Mouse (Mus musculus) liver, adult 2 months (tissue): ENCODE results near the gene Pptc7. TPM values are rescaled to one million over a fixed set of nuclear protein-coding genes. Genes with fewer than 3 reads are reported as not detected.

Source experiments
- DNase-seq: peaks from one replicate; pipeline ENCODE4 v3.0.0-alpha.2; 2011; ENCODE audit warnings: low read depth, low spot score; ENCODE audit errors: extremely low read depth
- H3K27ac ChIP-seq: fragments of 200-500 bp; replicated peaks from 2 replicates; pipeline ENCODE4 v1.5.1; 2012; ENCODE audit warnings: low read depth, mild to moderate bottlenecking, control low read depth, inconsistent platforms, low read length; ENCODE audit not compliant: insufficient read depth
- H3K27me3 ChIP-seq: fragments of 200-500 bp; 2 replicates; pipeline ENCODE4 v1.6.1; 2012; ENCODE audit warnings: mild to moderate bottlenecking, moderate library complexity, low read length, inconsistent platforms; ENCODE audit not compliant: control insufficient read depth, insufficient read depth
- H3K36me3 ChIP-seq: fragments of 200-500 bp; 2 replicates; pipeline ENCODE4 v1.6.1; 2012; ENCODE audit warnings: low read length, inconsistent platforms; ENCODE audit not compliant: control insufficient read depth, insufficient read depth
- H3K4me1 ChIP-seq: fragments of 200-500 bp; 2 replicates; pipeline ENCODE4 v1.6.1; 2011; ENCODE audit warnings: low read length; ENCODE audit not compliant: control insufficient read depth, insufficient read depth
- H3K4me3 ChIP-seq: fragments of 200-500 bp; 2 replicates; pipeline ENCODE4 v1.5.1; 2011; ENCODE audit warnings: low read depth, mild to moderate bottlenecking, control low read depth, low read length, moderate library complexity; ENCODE audit not compliant: insufficient read depth
- H3K79me2 ChIP-seq: fragments of 200-500 bp; 2 replicates; pipeline ENCODE4 v1.6.1; 2012; ENCODE audit warnings: inconsistent platforms, mild to moderate bottlenecking, low read length, moderate library complexity; ENCODE audit not compliant: control insufficient read depth, insufficient read depth
- H3K9ac ChIP-seq: fragments of 200-500 bp; 2 replicates; pipeline ENCODE4 v1.6.1; 2012; ENCODE audit warnings: low read depth, mild to moderate bottlenecking, control low read depth, inconsistent platforms, low read length
- CTCF ChIP-seq: fragments of 200-500 bp; IDR thresholded peaks from 2 replicates; pipeline ENCODE4 v1.5.1; 2011; ENCODE audit warnings: low read depth, low read length, control low read depth
- POLR2A ChIP-seq: fragments of 200-500 bp; IDR thresholded peaks from 2 replicates; pipeline ENCODE4 v1.6.1; 2011; ENCODE audit warnings: low read length, control low read depth; ENCODE audit not compliant: insufficient read depth; ENCODE audit errors: extremely low read depth
- WGBS: fragments of 180-500 bp; shearing (Covaris S2); methylation state at CpG from one replicate; pipeline ENCODE4 v1.1.7; 2018; 5-methylcytosine and 5-hydroxymethylcytosine counted together
- polyA plus RNA-seq: library from polyadenylated mRNA; depleted of rRNA; stranded (reverse); fragments of >200 nt; gene quantifications from 2 replicates; pipeline ENCODE4 v1.2.3, GENCODE M21; 2012
- total RNA-seq: library from RNA; depleted of rRNA; stranded (reverse); fragments of >200 nt; gene quantifications from 2 replicates; pipeline ENCODE4 v1.2.3, GENCODE M21; 2014

The Pptc7 gene
- total and polyA plus RNA-seq, 2 experiments: 8.7 to 17.6 TPM

- H3K9ac ChIP-seq: peak overlapping the region; percentile 44; the same call in 1 of the 2 replicates
Measured at GRCm38 (mm10) chr5:122302810-122303745, 18.9 kb downstream of the Pptc7 start.

GRCm38 (mm10) chr5:122303937-122304336 lies 19.8 kb downstream of the Pptc7 start:
- no peak overlapping the region for H3K27ac ChIP-seq

More at GRCm38 (mm10) chr5:122302810-122303745, 18.9 kb downstream of the Pptc7 start:
- peak; percentile 74 for DNase-seq
- Histone ChIP-seq H3K4me1 (peaks cover 34% of the 10 kb centered on the region), H3K27ac (peak overlapping the region; percentile 31), H3K79me2 (peaks cover 42% of the 10 kb centered on the region), H3K4me3 (no peak overlapping the region), H3K36me3 (peaks cover 1% of the 10 kb centered on the region; the same call in 1 of the 2 replicates), H3K27me3 (no peaks in the 10 kb centered on the region)
- TF ChIP-seq POLR2A (no peak), CTCF (peak; percentile 38)
- 22% methylated on average over 17 of the region's 17 CpGs for WGBS

GRCm38 (mm10) chr5:122304541-122304940 lies 20.4 kb downstream of the Pptc7 start:
- no peak overlapping the region for H3K4me3 ChIP-seq
- peaks cover 34% of the 10 kb centered on the region for H3K4me1 ChIP-seq
- no peak overlapping the region for H3K27ac ChIP-seq
- WGBS: 76% methylated on average over 6 of the region's 6 CpGs
- DNase-seq: no peak
- H3K27me3 ChIP-seq: no peaks in the 10 kb centered on the region
- peaks cover 42% of the 10 kb centered on the region for H3K79me2 ChIP-seq
- no peak overlapping the region for H3K9ac ChIP-seq
- peaks cover 6% of the 10 kb centered on the region; the same call in 1 of the 2 replicates for H3K36me3 ChIP-seq
- TF ChIP-seq POLR2A (no peak), CTCF (no peak)

More at GRCm38 (mm10) chr5:122303937-122304336, 19.8 kb downstream of the Pptc7 start:
- TF ChIP-seq POLR2A: no peak
- TF ChIP-seq CTCF: no peak
- DNase-seq: peak; percentile 57
- Histone ChIP-seq H3K4me1 (peaks cover 34% of the 10 kb centered on the region), H3K79me2 (peaks cover 42% of the 10 kb centered on the region), H3K4me3 (no peak overlapping the region), H3K36me3 (peaks cover 6% of the 10 kb centered on the region; the same call in 1 of the 2 replicates), H3K9ac (no peak overlapping the region), H3K27me3 (no peaks in the 10 kb centered on the region)
- 67% methylated on average over 7 of the region's 7 CpGs for WGBS

GRCm38 (mm10) chr5:122305472-122305871 lies 21.3 kb downstream of the Pptc7 start:
- DNase-seq: peak; percentile 73
- TF ChIP-seq CTCF (no peak), POLR2A (no peak)
- Histone ChIP-seq H3K27me3 (no peaks in the 10 kb centered on the region), H3K27ac (peak overlapping the region; percentile 29; the same call in 1 of the 2 replicates), H3K36me3 (peaks cover 6% of the 10 kb centered on the region; the same call in 1 of the 2 replicates), H3K9ac (no peak overlapping the region), H3K4me1 (peaks cover 34% of the 10 kb centered on the region), H3K79me2 (peaks cover 34% of the 10 kb centered on the region), H3K4me3 (no peak overlapping the region)
- WGBS: 44% methylated on average over 7 of the region's 7 CpGs

GRCm38 (mm10) chr5:122306536-122306935 lies 22.4 kb downstream of the Pptc7 start:
- Histone ChIP-seq H3K27ac (peak overlapping the region; percentile 70), H3K9ac (no peak overlapping the region; the same call in 1 of the 2 replicates), H3K79me2 (peaks cover 32% of the 10 kb centered on the region), H3K27me3 (no peaks in the 10 kb centered on the region), H3K4me3 (no peak overlapping the region), H3K36me3 (peaks cover 6% of the 10 kb centered on the region; the same call in 1 of the 2 replicates), H3K4me1 (peaks cover 34% of the 10 kb centered on the region)
- TF ChIP-seq POLR2A: no peak
- no peak for TF ChIP-seq CTCF
- 26% methylated on average over 3 of the region's 3 CpGs for WGBS
- peak; percentile 85 for DNase-seq

- 88% methylated on average over 8 of the region's 8 CpGs for WGBS
- no peaks in the 10 kb centered on the region for H3K27me3 ChIP-seq
- H3K36me3 ChIP-seq: peaks cover 6% of the 10 kb centered on the region; the same call in 1 of the 2 replicates
- H3K4me3 ChIP-seq: no peak overlapping the region
- peaks cover 18% of the 10 kb centered on the region for H3K79me2 ChIP-seq
- H3K27ac ChIP-seq: no peak overlapping the region
- no peak for TF ChIP-seq CTCF
- no peak for TF ChIP-seq POLR2A
- no peak overlapping the region for H3K9ac ChIP-seq
- peaks cover 32% of the 10 kb centered on the region for H3K4me1 ChIP-seq
- no peak for DNase-seq
Measured at GRCm38 (mm10) chr5:122310699-122311098, 26.5 kb downstream of the Pptc7 start.
